Mouse (Mus musculus) heart, adult 2 months (tissue): ENCODE measurements around the gene Vamp1.

Experiments used
- CTCF ChIP-seq: fragments of 200-600 bp; IDR thresholded peaks from 2 replicates; pipeline ENCODE4 v1.8.1; 2022; ENCODE audit warnings: antibody characterized with exemption, mild to moderate bottlenecking, moderate library complexity
- EP300 ChIP-seq: fragments of 200-500 bp; IDR thresholded peaks from 2 replicates; pipeline ENCODE4 v1.6.1; 2011; ENCODE audit warnings: low read depth, low read length, control low read depth; ENCODE audit not compliant: insufficient read depth

- no peak for TF ChIP-seq CTCF
- no peak for TF ChIP-seq EP300
These were observed 2.2 kb upstream of the Vamp1 start for GRCm38 (mm10) chr6:125213129-125213528.
